Mouse (Mus musculus): Measurements from ENCODE around the gene Gata1.
A peak's percentile ranks its signal among the peaks of the same experiment; 100 is the strongest.
"Not testable (repeated sequence)": the region's sequence is repeated elsewhere in the genome, so short reads cannot be mapped to it uniquely, and the experiment has no call there.

The Gata1 gene

GRCm38 (mm10) chrX:7963829-7964626, 13.8 kb downstream of the Gata1 start:
- no peak for DNase-seq

GRCm38 (mm10) chrX:7958868-7959267, 19.0 kb downstream of the Gata1 start:
- DNase-seq: no peak

GRCm38 (mm10) chrX:7950091-7950490, 27.8 kb downstream of the Gata1 start:
- no peak for DNase-seq

GRCm38 (mm10) chrX:7947900-7948492, 29.9 kb downstream of the Gata1 start:
- DNase-seq: peak; percentile 92

- no peak for DNase-seq
These were observed 30.6 kb downstream of the Gata1 start, which contains the start of gene Hdac6 for GRCm38 (mm10) chrX:7947108-7947899. Hdac6 (minus strand) TSS chrX:7947889.

DNA sequence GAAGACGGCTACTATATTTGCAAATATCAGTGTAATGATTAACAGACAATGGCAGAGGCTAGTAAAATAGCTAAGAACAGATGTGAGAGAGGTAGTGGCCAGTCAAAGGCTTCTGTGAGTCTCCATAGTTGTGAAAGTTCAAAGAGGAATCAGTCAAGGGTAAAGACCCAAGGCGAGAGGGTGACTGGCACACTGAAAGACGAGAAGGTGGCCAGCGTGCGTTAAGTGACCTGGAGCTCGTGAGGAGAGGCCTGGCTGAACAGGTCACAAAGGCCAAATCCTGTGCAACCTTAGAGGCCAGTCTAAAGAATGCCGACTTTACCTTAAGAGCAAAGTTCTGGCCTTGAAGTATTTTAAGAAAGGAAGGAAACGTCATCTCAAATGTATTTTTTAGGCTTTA, 32.3 kb downstream of the Gata1 start:
- DNase-seq: no peak

DNA sequence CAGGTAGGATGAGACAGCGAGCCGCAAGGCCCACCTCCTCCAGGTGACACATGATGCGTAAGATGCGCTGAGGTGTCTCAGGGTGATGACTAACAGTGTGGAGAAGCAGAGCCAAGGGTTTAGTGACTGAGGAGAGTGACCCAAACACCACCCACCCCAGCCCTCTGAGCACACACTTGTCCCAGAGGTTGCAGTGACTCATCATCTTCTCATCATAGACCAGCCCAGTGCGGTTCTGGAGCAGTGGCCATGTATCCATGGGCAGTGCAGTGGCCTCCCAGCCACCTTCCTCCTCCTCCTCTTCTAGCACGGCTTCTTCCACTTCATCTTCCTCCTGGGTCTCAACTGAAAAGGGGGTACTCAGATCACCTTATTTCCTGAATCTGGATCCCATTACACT, 40.2 kb downstream of the Gata1 start:
- no peak for DNase-seq

- DNase-seq: no peak
These were observed 41.0 kb downstream of the Gata1 start for GRCm38 (mm10) chrX:7936874-7937273.

DNA sequence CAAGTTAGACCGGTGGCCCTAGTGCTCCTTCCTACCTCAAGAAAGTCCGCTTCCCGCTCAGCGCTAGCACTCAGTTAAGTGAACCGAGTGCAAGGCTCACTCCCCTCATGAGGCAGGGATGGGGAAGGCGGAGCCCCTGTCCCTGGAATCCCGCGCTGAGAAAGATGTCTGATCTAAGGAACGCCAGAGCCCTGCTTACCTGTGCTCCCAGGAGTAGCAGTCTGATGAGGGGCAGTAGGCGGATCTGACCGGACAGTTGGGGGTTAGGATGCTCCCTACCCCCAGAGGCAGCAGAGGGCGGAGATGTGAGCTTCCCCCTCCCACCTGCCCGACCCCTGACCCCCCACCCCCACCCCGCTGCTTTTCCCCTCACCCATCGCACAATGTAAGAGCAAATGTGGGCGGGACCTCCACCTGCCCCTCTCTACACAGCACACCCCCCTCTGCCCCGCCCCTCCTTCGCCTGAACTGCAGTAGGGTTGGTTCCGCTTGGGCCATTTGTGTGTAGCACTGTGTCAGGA, 49.5 kb downstream of the Gata1 start, which contains the start of gene Eras:
TSS of gene Eras (minus strand) at position 338 of the 521 bp plus-strand sequence.
- DNase-seq: no peak

- DNase-seq: no peak
These were observed 50.8 kb downstream of the Gata1 start for GRCm38 (mm10) chrX:7927116-7927515.

- no peak for DNase-seq
These were observed 51.6 kb downstream of the Gata1 start for GRCm38 (mm10) chrX:7926266-7926665.

- DNase-seq: peak; percentile 47
These were observed 55.8 kb downstream of the Gata1 start for GRCm38 (mm10) chrX:7922032-7922431.

DNA sequence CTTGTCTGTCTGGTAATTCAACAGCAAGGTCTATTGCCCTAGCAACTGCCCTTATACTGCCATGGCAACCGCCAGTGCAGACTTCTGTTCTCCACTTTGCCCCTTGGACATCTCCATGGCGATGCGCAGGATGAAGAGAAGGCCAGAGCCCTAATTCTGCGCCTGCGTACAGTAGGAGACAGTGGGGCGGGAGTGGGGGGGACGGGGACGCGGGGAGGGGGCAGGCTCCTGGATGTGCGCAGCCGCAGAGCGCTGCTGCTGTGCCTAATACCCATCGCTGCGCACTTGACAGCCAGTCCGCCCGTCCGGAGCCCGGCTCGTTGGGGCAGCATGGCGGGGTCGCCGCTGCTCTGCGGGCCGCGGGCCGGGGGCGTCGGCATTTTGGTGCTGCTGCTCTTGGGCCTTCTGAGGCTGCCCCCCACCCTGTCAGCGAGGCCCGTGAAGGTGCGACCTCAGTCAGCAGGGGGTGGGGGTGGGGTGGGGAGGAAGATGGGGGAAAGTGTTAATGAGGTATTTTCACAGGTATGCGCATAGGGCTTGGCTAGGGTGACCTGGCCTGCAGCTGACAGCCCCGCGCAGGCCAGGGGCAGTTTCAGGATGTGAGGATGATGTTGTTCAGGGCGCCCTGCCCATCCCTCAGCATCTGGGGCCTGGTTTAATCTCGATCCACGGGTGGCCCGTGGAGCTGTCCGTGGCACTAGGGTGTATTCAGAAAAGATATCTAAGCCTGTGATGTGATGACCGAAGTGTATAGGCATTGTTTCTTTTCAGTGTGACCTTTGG, 58.1 kb downstream of the Gata1 start, which contains the start of gene Pcsk1n:
TSS of gene Pcsk1n (plus strand) at position 222 of the 783 bp plus-strand sequence.
- peak; percentile 66 for DNase-seq

DNA sequence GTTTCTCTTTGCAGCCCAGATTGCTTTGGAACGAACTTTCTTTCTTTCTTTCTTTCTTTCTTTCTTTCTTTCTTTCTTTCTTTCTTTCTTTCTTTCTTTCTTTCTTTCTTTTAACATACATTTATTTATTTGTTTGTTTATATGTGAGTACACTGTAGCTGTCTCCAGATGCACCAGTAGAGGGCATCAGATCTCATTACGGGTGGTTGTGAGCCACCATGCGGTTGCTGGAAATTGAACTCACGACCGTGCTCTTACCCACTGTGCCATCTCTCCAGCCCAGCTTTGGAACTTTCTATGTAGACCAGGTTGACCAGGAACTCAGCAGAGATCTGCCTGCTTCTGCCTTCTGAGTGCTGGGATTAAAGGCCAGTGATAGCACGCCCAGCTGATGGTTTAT, 59.9 kb downstream of the Gata1 start:
- DNase-seq: not testable (repeated sequence)

- DNase-seq: peak; percentile 24
These were observed 62.2 kb downstream of the Gata1 start for GRCm38 (mm10) chrX:7915669-7916068.

DNA sequence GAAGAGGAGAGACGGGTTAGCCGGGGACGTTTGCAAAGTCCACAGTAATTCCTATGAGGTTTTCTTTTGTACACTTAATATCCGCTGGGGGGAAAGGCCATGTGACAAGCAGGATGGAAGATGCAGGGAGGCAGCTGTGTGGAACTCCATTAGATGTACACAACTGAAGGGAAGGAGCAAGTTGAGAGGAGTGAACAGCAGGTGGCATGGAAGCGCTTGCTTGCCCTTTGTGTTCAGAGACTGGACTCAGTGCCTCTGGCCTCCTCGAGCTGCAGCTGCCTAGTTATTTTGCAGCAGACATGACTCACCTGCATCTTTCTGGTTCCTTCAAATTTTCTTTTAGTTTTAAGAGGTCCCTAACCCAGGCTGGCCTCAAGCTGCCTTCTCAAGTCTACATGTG, 67.4 kb downstream of the Gata1 start:
- DNase-seq: no peak
